Mouse (Mus musculus): ENCODE measurements around the gene Olfr781. TPM values are rescaled to one million over a fixed set of nuclear protein-coding genes. Genes with fewer than 3 reads are reported as not detected.

Gene Olfr781
- polyA plus RNA-seq (2012; ENCODE audit: low replicate concordance): not detected in 2 replicates

GRCm38 (mm10) chr10:129328554-129328953 lies at the start of gene Olfr781:
TSS of gene Olfr781 (plus strand) at chr10:129328854.

DNA sequence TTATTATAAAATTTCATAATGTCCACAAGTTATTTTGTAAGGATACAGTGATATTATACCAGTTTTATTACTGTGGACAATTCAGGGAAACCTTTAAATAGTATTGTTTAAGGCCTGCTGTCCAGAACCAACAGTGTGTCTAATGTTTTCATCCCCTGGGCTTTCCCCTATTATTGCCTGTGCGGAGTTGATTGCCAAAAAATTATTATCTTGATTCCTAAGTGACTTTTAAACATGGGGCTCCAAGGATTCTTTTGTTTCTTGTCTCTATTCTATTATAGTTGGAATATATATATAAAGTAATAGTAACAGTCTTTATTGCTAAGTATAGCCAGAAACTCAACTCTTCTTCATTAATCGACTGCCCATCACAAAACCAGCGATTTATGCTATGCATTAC lies 10.8 kb upstream of the Olfr781 start, which contains the start of gene Olfr780:
Olfr780 (plus strand) TSS at position 301 of the 400 bp plus-strand sequence.

GRCm38 (mm10) chr10:129348550-129348949 lies 19.9 kb downstream of the Olfr781 start, which contains the start of gene Olfr782:
TSS of gene Olfr782 (plus strand) at chr10:129348850.

Other genes with a start within 250 kb of the Olfr781 start
- gene Olfr767, start 245.9 kb upstream of the Olfr781 start, polyA plus RNA-seq (2012; ENCODE audit: low replicate concordance): not detected in 2 replicates
- not detected in 2 replicates for gene Olfr768, start 229.5 kb upstream of the Olfr781 start, polyA plus RNA-seq (2012; ENCODE audit: low replicate concordance)
- not detected in 2 replicates for gene Olfr769, start 211.0 kb upstream of the Olfr781 start, polyA plus RNA-seq (2012; ENCODE audit: low replicate concordance)
- not detected in 2 replicates for gene Olfr770, start 189.9 kb upstream of the Olfr781 start, polyA plus RNA-seq (2012; ENCODE audit: low replicate concordance)
- not detected in 2 replicates for gene Olfr771, start 164.1 kb upstream of the Olfr781 start, polyA plus RNA-seq (2012; ENCODE audit: low replicate concordance)
- not detected in 2 replicates for gene Olfr772, start 150.9 kb upstream of the Olfr781 start, polyA plus RNA-seq (2012; ENCODE audit: low replicate concordance)
- gene Olfr773, start 141.4 kb upstream of the Olfr781 start, polyA plus RNA-seq (2012; ENCODE audit: low replicate concordance): not detected in 2 replicates
- gene Olfr774, start 92.7 kb upstream of the Olfr781 start, polyA plus RNA-seq (2012; ENCODE audit: low replicate concordance): not detected in 2 replicates
- not detected in 2 replicates for gene Olfr775, start 80.4 kb upstream of the Olfr781 start, polyA plus RNA-seq (2012; ENCODE audit: low replicate concordance)
- gene Olfr776, start 69.7 kb upstream of the Olfr781 start, polyA plus RNA-seq (2012; ENCODE audit: low replicate concordance): not detected in 2 replicates
- gene Olfr777, start 57.4 kb upstream of the Olfr781 start, polyA plus RNA-seq (2012; ENCODE audit: low replicate concordance): not detected in 2 replicates
- gene Olfr780, start 10.7 kb upstream of the Olfr781 start, polyA plus RNA-seq (2012; ENCODE audit: low replicate concordance): not detected in 2 replicates
- not detected in 2 replicates for gene Olfr782, start 20.0 kb downstream of the Olfr781 start, polyA plus RNA-seq (2012; ENCODE audit: low replicate concordance)
- not detected in 2 replicates for gene Olfr784, start 55.2 kb downstream of the Olfr781 start, polyA plus RNA-seq (2012; ENCODE audit: low replicate concordance)
- not detected in 2 replicates for gene Olfr785, start 76.6 kb downstream of the Olfr781 start, polyA plus RNA-seq (2012; ENCODE audit: low replicate concordance)
- not detected in 2 replicates for gene Olfr786, start 98.5 kb downstream of the Olfr781 start, polyA plus RNA-seq (2012; ENCODE audit: low replicate concordance)
- gene Olfr787, start 133.0 kb downstream of the Olfr781 start, polyA plus RNA-seq (2012; ENCODE audit: low replicate concordance): not detected in 2 replicates
- not detected in 2 replicates for gene Olfr788, start 142.1 kb downstream of the Olfr781 start, polyA plus RNA-seq (2012; ENCODE audit: low replicate concordance)
- not detected in 2 replicates for gene Olfr789, start 155.9 kb downstream of the Olfr781 start, polyA plus RNA-seq (2012; ENCODE audit: low replicate concordance)
- not detected in 2 replicates for gene Olfr790, start 169.6 kb downstream of the Olfr781 start, polyA plus RNA-seq (2012; ENCODE audit: low replicate concordance)
- gene Olfr791, start 192.9 kb downstream of the Olfr781 start, polyA plus RNA-seq (2012; ENCODE audit: low replicate concordance): not detected in 2 replicates
- not detected in 2 replicates for gene Olfr792, start 210.3 kb downstream of the Olfr781 start, polyA plus RNA-seq (2012; ENCODE audit: low replicate concordance)
- not detected in 2 replicates for gene Olfr794, start 238.8 kb downstream of the Olfr781 start, polyA plus RNA-seq (2012; ENCODE audit: low replicate concordance)

All from leukemia stem cell, adult 10-12 weeks (primary cell).